Mouse (Mus musculus) MEL (cell line): Measurements from ENCODE around the gene Faap100.

Experiments used
- BHLHE40 ChIP-seq: IDR thresholded peaks from 2 replicates; pipeline ENCODE4 v1.6.1; 2012; ENCODE audit warnings: low read depth, mild to moderate bottlenecking, inconsistent platforms, low read length, improper control_type of control experiment, borderline replicate concordance
- CHD2 ChIP-seq: IDR thresholded peaks from 2 replicates; pipeline ENCODE4 v1.6.1; 2011; ENCODE audit warnings: low read length, improper control_type of control experiment
- CTCF ChIP-seq, 3 experiments: IDR thresholded peaks in 2 of 3; conservative IDR thresholded peaks in 1 of 3; 2 replicates each; pipeline ENCODE4 v1.5.1; 2011 to 2012; ENCODE audit warnings: low read length in 3 of 3, low read depth in 2 of 3, mild to moderate bottlenecking in 2 of 3, improper control_type of control experiment in 1 of 3, inconsistent platforms in 1 of 3, mixed read lengths in 1 of 3, moderate library complexity in 1 of 3; ENCODE audit not compliant: control insufficient read depth in 1 of 3, insufficient read depth in 1 of 3, poor library complexity in 1 of 3, severe bottlenecking in 1 of 3
- E2F4 ChIP-seq: IDR thresholded peaks from 2 replicates; pipeline ENCODE4 v1.6.1; 2011; ENCODE audit warnings: low read depth, low read length, improper control_type of control experiment, borderline replicate concordance
- ELF1 ChIP-seq: IDR thresholded peaks from 2 replicates; pipeline ENCODE4 v1.6.1; 2014; ENCODE audit warnings: low read depth, mild to moderate bottlenecking, inconsistent platforms, low read length, improper control_type of control experiment, moderate library complexity
- EP300 ChIP-seq, 2 experiments: IDR thresholded peaks; 2 replicates each; pipeline ENCODE4 v1.6.1; 2011; ENCODE audit warnings: improper control_type of control experiment in 2 of 2, low read length in 2 of 2, low read depth in 1 of 2, mild to moderate bottlenecking in 1 of 2
- GABPA ChIP-seq: IDR thresholded peaks from 2 replicates; pipeline ENCODE4 v1.6.1; 2012; ENCODE audit warnings: low read depth, mild to moderate bottlenecking, inconsistent platforms, low read length, improper control_type of control experiment, moderate library complexity
- HCFC1 ChIP-seq: IDR thresholded peaks from 2 replicates; pipeline ENCODE4 v1.6.1; 2012; ENCODE audit warnings: low read depth, mild to moderate bottlenecking, inconsistent platforms, low read length, improper control_type of control experiment, moderate library complexity
- POLR2A ChIP-seq, 2 experiments: IDR thresholded peaks; 2 replicates each; pipeline ENCODE4 v1.6.1; 2011 to 2012; ENCODE audit warnings: low read length in 2 of 2, mild to moderate bottlenecking in 2 of 2, control low read depth in 1 of 2, improper control_type of control experiment in 1 of 2, low read depth in 1 of 2, moderate library complexity in 1 of 2; ENCODE audit not compliant: control insufficient read depth in 1 of 2, insufficient read depth in 1 of 2, poor library complexity in 1 of 2
- POLR2AphosphoS5 ChIP-seq: IDR thresholded peaks from 2 replicates; pipeline ENCODE4 v1.6.1; 2012; ENCODE audit warnings: low read depth, borderline replicate concordance, mild to moderate bottlenecking, inconsistent platforms, low read length, moderate library complexity, mixed read lengths
- ZNF384 ChIP-seq: IDR thresholded peaks from 2 replicates; pipeline ENCODE4 v1.6.1; 2012; ENCODE audit warnings: low read depth, mild to moderate bottlenecking, inconsistent platforms, low read length, improper control_type of control experiment

- TF ChIP-seq CTCF (IDR thresholded peaks at IDR 0.05 in 2 of 3, conservative IDR thresholded peaks at IDR 0.05 in 1 of 3; ENCODE audit: control insufficient read depth in 1 of 3, insufficient read depth in 1 of 3, low read depth in 2 of 3, low read length in 3 of 3, poor library complexity in 1 of 3, severe bottlenecking in 1 of 3) (peak; percentile 40 to 66 (median 60)), CHD2 (no peak), BHLHE40 (peak; percentile 43; the same call in 1 of the 2 replicates), POLR2AphosphoS5 (no peak), HCFC1 (peak; percentile 14; the same call in 1 of the 2 replicates), ZNF384 (no peak), ELF1 (peak; percentile 56; the same call in 1 of the 2 replicates), E2F4 (no peak), GABPA (no peak), POLR2A (IDR thresholded peaks at IDR 0.05; ENCODE audit: control insufficient read depth in 1 of 2, insufficient read depth in 1 of 2, low read depth in 1 of 2, low read length in 2 of 2, poor library complexity in 1 of 2) (peak in 1 of 2 experiments; percentile 45; a peak in 1 of 4 replicates), EP300 (IDR thresholded peaks at IDR 0.05; ENCODE audit: low read depth in 1 of 2, low read length in 2 of 2) (peak; percentile 48 to 67; a peak in 3 of 4 replicates)
Measured at GRCm38 (mm10) chr11:120353500-120354303, 24.9 kb downstream of the Faap100 start.
